Mouse (Mus musculus) hindbrain, postnatal 0 days (tissue): Measurements from ENCODE around the gene Arhgap25. TPM values are rescaled to one million over a fixed set of nuclear protein-coding genes. Genes with fewer than 3 reads are reported as not detected.
"Not testable (repeated sequence)": the region's sequence is repeated elsewhere in the genome, so short reads cannot be mapped to it uniquely, and the experiment has no call there.

Experiments used
- ATAC-seq: fragments of 200-750 bp; cut with Nextera tagmentation; 2 replicates; pipeline ENCODE4 v1.8.0; 2017; ENCODE audit warnings: mild to moderate bottlenecking, moderate TSS enrichment, moderate library complexity
- DNase-seq: peaks from one replicate; pipeline ENCODE4 v3.0.0-alpha.2; 2015; ENCODE audit warnings: low spot score
- H3K27ac ChIP-seq: fragments of 300-500 bp; sonication (generic); 2 replicates; pipeline ENCODE4 v1.5.1; 2014; ENCODE audit warnings: mild to moderate bottlenecking
- H3K27me3 ChIP-seq: fragments of 300-500 bp; sonication (generic); 2 replicates; pipeline ENCODE4 v1.6.1; 2014; ENCODE audit warnings: low read length, mixed read lengths; ENCODE audit not compliant: insufficient read depth
- H3K36me3 ChIP-seq: fragments of 300-500 bp; sonication (generic); 2 replicates; pipeline ENCODE4 v1.6.1; 2014; ENCODE audit warnings: low read length, mixed read lengths; ENCODE audit not compliant: insufficient read depth
- H3K4me1 ChIP-seq: fragments of 300-500 bp; sonication (generic); 2 replicates; pipeline ENCODE4 v1.6.1; 2014; ENCODE audit warnings: antibody characterized with exemption, low read length, mixed read lengths; ENCODE audit not compliant: insufficient read depth
- H3K4me2 ChIP-seq: fragments of 300-500 bp; sonication (generic); 2 replicates; pipeline ENCODE4 v1.6.1; 2014; ENCODE audit warnings: low read depth, mild to moderate bottlenecking, low read length, moderate library complexity, mixed read lengths
- H3K4me3 ChIP-seq: fragments of 300-500 bp; sonication (generic); 2 replicates; pipeline ENCODE4 v1.5.1; 2014; ENCODE audit warnings: low read length
- H3K9ac ChIP-seq: fragments of 300-500 bp; sonication (generic); replicated peaks from 2 replicates; pipeline ENCODE4 v1.6.1; 2014; ENCODE audit warnings: mild to moderate bottlenecking, low read length, moderate library complexity, mixed read lengths
- H3K9me3 ChIP-seq: fragments of 300-500 bp; sonication (generic); 2 replicates; pipeline ENCODE4 v1.6.1; 2016; ENCODE audit warnings: low read length, mixed read lengths
- CTCF ChIP-seq: IDR thresholded peaks from 2 replicates; pipeline ENCODE4 v1.5.1; 2016; ENCODE audit warnings: antibody characterized with exemption, control low read depth, low read depth
- WGBS: fragments of 180-500 bp; shearing (Covaris S2); extraction: QIAGEN DNeasy Blood & Tissue Kit; methylation state at CpG from one replicate; pipeline ENCODE4 v1.1.7; 2014; 5-methylcytosine and 5-hydroxymethylcytosine counted together
- polyA plus RNA-seq: library from polyadenylated mRNA; unstranded; fragments of >200 nt; fragmentation: Nextera tagmentation; extraction: Ambion mirVana; gene quantifications from 2 replicates; pipeline ENCODE4 v1.2.1, GENCODE M21; 2015
- total RNA-seq: library from RNA; depleted of rRNA; stranded (reverse); fragments of >200 nt; gene quantifications from 2 replicates; pipeline ENCODE4 v1.2.3, GENCODE M21; 2014

Arhgap25 gene
- total and polyA plus RNA-seq, 2 experiments from 2014 or later: 1.3 to 1.9 TPM

DNA sequence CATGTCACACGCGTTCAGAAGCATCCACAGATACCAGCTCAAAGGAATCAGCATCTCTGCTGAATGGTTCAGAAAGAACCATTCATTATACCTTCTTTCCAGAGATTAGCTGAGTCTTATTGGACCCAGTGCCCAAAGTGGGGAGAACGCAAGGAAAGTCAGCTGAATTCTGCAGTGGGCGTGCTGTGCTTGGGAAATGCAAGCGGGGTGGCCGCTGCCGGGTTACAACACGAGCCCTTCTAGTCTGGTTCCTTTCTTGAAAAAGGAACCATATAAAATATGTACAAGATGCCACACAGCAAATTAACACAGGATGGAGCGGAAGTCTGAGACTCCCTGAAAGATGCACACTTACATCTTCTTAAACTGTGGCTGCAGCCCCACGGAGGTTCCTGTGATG is 7.9 kb downstream of the Arhgap25 start:
- Histone ChIP-seq H3K27me3 (no peaks in the 10 kb centered on the region), H3K36me3 (no peaks in the 10 kb centered on the region), H3K4me2 (no peak overlapping the region), H3K9ac (no peak overlapping the region), H3K27ac (no peak overlapping the region), H3K4me1 (no peaks in the 10 kb centered on the region), H3K9me3 (no peaks in the 10 kb centered on the region), H3K4me3 (no peak overlapping the region)
- DNase-seq (no peak), ATAC-seq (no peak)
- no peak for TF ChIP-seq CTCF
- WGBS: 90% methylated on average over 10 of the region's 10 CpGs

GRCm38 (mm10) chr6:87524281-87524680 is 8.8 kb downstream of the Arhgap25 start:
- no peak for TF ChIP-seq CTCF
- Histone ChIP-seq H3K9ac (no peak overlapping the region), H3K36me3 (no peaks in the 10 kb centered on the region), H3K27ac (no peak overlapping the region), H3K27me3 (no peaks in the 10 kb centered on the region), H3K4me3 (no peak overlapping the region), H3K4me2 (no peak overlapping the region), H3K4me1 (no peaks in the 10 kb centered on the region), H3K9me3 (no peaks in the 10 kb centered on the region)
- DNase-seq (no peak), ATAC-seq (no peak)
- WGBS: 93% methylated on average over 4 of the region's 4 CpGs

- Histone ChIP-seq H3K27ac (no peak overlapping the region), H3K4me3 (no peak overlapping the region), H3K4me2 (no peak overlapping the region), H3K9ac (no peak overlapping the region), H3K9me3 (no peaks in the 10 kb centered on the region), H3K36me3 (no peaks in the 10 kb centered on the region), H3K4me1 (no peaks in the 10 kb centered on the region), H3K27me3 (no peaks in the 10 kb centered on the region)
- TF ChIP-seq CTCF: no peak
- 53% methylated on average over 7 of the region's 7 CpGs for WGBS
- DNase-seq (no peak), ATAC-seq (no peak)
Measured at GRCm38 (mm10) chr6:87523736-87524135, 9.3 kb downstream of the Arhgap25 start.

- Histone ChIP-seq H3K9me3 (no peaks in the 10 kb centered on the region), H3K4me1 (no peaks in the 10 kb centered on the region)
- 86% methylated on average over 2 of the region's 2 CpGs for WGBS
Measured at GRCm38 (mm10) chr6:87523085-87523484, 10.0 kb downstream of the Arhgap25 start.

GRCm38 (mm10) chr6:87522236-87522635 is 10.8 kb downstream of the Arhgap25 start:
- no peak for ATAC-seq
- Histone ChIP-seq H3K9ac (no peak overlapping the region), H3K9me3 (no peaks in the 10 kb centered on the region), H3K4me3 (no peak overlapping the region), H3K36me3 (no peaks in the 10 kb centered on the region), H3K27ac (no peak overlapping the region), H3K27me3 (no peaks in the 10 kb centered on the region), H3K4me2 (no peak overlapping the region), H3K4me1 (no peaks in the 10 kb centered on the region)
- TF ChIP-seq CTCF: peak; percentile 86
- peak; percentile 69 for DNase-seq
- WGBS: 32% methylated on average over 3 of the region's 3 CpGs

More at GRCm38 (mm10) chr6:87523085-87523484, 10.0 kb downstream of the Arhgap25 start:
- Histone ChIP-seq H3K9ac (no peak overlapping the region), H3K27me3 (no peaks in the 10 kb centered on the region), H3K36me3 (no peaks in the 10 kb centered on the region), H3K27ac (no peak overlapping the region), H3K4me3 (no peak overlapping the region), H3K4me2 (no peak overlapping the region)
- no peak for TF ChIP-seq CTCF
- DNase-seq: no peak
- no peak for ATAC-seq

DNA sequence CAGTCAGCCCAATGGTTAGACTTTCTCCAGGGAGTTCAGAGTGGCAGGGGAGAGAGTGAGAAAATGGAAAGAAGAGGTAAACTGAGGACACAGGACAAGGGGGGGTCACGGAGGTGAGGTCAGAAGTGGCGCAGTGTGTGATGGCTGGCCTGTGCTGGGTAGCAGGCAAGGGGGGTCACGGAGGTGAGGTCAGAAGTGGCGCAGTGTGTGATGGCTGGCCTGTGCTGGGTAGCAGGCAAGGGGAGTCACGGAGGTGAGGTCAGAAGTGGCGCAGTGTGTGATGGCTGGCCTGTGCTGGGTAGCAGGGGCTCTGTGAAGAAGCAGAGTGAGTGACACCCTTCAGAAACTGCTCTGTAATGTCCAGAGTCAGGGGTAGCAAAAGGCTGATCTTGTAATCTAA is 11.4 kb downstream of the Arhgap25 start:
- H3K9me3 ChIP-seq, H3K27me3 ChIP-seq, H3K9ac ChIP-seq, DNase-seq, H3K4me1 ChIP-seq, ATAC-seq, H3K36me3 ChIP-seq, H3K4me3 ChIP-seq, H3K4me2 ChIP-seq, H3K27ac ChIP-seq: not testable (repeated sequence)
- WGBS: 88% methylated on average over 6 of the region's 6 CpGs

- Histone ChIP-seq H3K9me3 (no peaks in the 10 kb centered on the region), H3K9ac (no peak overlapping the region)
Measured at GRCm38 (mm10) chr6:87520572-87520971, 12.5 kb downstream of the Arhgap25 start.

More at GRCm38 (mm10) chr6:87520572-87520971, 12.5 kb downstream of the Arhgap25 start:
- H3K4me3 ChIP-seq: no peak overlapping the region
- ATAC-seq (no peak), DNase-seq (no peak)
- WGBS: 86% methylated on average over 8 of the region's 8 CpGs
- TF ChIP-seq CTCF: no peak
- H3K36me3 ChIP-seq: no peaks in the 10 kb centered on the region
- no peaks in the 10 kb centered on the region for H3K4me1 ChIP-seq
- no peak overlapping the region for H3K27ac ChIP-seq
- H3K4me2 ChIP-seq: no peak overlapping the region
- H3K27me3 ChIP-seq: no peaks in the 10 kb centered on the region
